24 mouse cellular contexts compared by ENCODE assay signal in the genomic region with DNA sequence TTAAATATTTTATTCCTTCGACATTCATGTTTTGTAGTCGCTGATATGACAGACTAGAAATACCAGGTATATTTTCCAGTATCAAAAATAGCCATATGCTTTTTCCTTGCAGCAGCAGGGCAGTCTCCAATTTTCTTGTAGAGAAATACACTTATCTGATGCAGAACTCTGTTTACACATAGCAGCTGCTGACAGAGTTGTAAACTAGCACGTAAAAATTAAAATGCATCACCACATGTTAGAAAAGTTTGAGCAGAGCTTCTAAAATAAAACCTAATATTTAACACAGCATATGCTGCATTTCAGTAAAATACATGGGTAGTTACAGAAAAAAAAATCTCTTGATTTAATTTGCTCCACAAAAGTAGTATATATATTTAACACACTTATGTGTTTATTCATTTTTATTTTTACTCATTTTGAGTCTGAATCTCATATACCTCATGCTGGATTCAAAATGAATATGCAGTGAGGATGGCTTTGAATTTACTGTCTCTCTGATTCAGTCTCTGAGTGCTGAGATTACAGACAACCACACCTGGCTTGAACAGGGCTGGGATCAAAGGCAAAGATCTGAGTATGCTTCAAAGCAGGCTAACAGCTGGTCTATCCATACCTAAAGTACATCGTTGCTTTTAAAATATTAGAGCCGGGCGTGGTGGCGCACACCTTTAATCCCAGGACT.
DNase-seq lines count a peak whose midpoint lies in the region; ATAC-seq and TF ChIP-seq lines count a peak whose summit lies in the region.
"Had no signal": no experiment of that assay in that cellular context is flagged by ENCODE, and none has a peak within 500 bp of the region (broad histone marks: within the 10 kb centered on the region; RNA-seq: fewer than 3 reads in every experiment).

No protein-coding gene starts in this region.

- peak; percentile 60 for DNase-seq in forebrain, embryonic 14.5 days (ENCODE audit: low spot score)
- no peak for DNase-seq in forebrain, embryonic 11.5 days (ENCODE audit: low spot score)
- peak; percentile 52 for DNase-seq in brain, embryonic 14.5 days (ENCODE audit: low read depth)
- DNase-seq in forebrain, postnatal 0 days = peak; percentile 53
- no peak for DNase-seq in right cerebral cortex, postnatal 36 days (ENCODE audit: low spot score in 2 of 2)
- DNase-seq in cerebellum, adult 8-10 months = no peak
- DNase-seq: adrenal gland, adult 2 months; adrenal gland, postnatal 14 days; B cell, adult 2 months; cerebellum, adult 11 months; cerebellum, adult 9-10 months; cerebellum, postnatal 14 days; gastrocnemius, adult 2 months; gastrocnemius, postnatal 14 days; heart, adult 11 months; heart, postnatal 36 days; kidney, adult 11 months; kidney, adult 8-10 months had no signal

- TF ChIP-seq POLR2A in brain, embryonic 14.5 days (IDR thresholded peaks at IDR 0.05; ENCODE audit: borderline replicate concordance, extremely low read depth, insufficient read depth, insufficient read length, poor library complexity, severe bottlenecking) = no peak

- no peak overlapping the region for H3K4me2 ChIP-seq in forebrain, embryonic 14.5 days (ENCODE audit: low read length)
- no peak overlapping the region for H3K4me2 ChIP-seq in forebrain, embryonic 11.5 days (ENCODE audit: low read depth, low read length, severe bottlenecking)
- no peak overlapping the region for H3K4me2 ChIP-seq in forebrain, postnatal 0 days (ENCODE audit: low read depth)
- H3K4me2 ChIP-seq: heart, embryonic 11.5 days; hindbrain, embryonic 13.5 days; intestine, embryonic 15.5 days had no signal

- H3K36me3 ChIP-seq in forebrain, embryonic 14.5 days (ENCODE audit: control insufficient read depth, insufficient read depth, low read length) = no peaks in the 10 kb centered on the region
- no peaks in the 10 kb centered on the region for H3K36me3 ChIP-seq in forebrain, embryonic 11.5 days (ENCODE audit: control insufficient read depth, insufficient read depth, low read length)
- H3K36me3 ChIP-seq in forebrain, postnatal 0 days (ENCODE audit: insufficient read depth) = no peaks in the 10 kb centered on the region
- H3K36me3 ChIP-seq: hindbrain, embryonic 10.5 days; hindbrain, embryonic 13.5 days; intestine, embryonic 15.5 days had no signal

- H3K4me3 ChIP-seq in forebrain, embryonic 14.5 days (ENCODE audit: low read depth, low read length) = no peak overlapping the region
- H3K4me3 ChIP-seq in forebrain, embryonic 11.5 days (ENCODE audit: low read depth, low read length) = no peak overlapping the region
- H3K4me3 ChIP-seq in forebrain, postnatal 0 days (ENCODE audit: low read depth, low read length) = no peak overlapping the region
- H3K4me3 ChIP-seq: gastrocnemius, adult 2 months; hindbrain, embryonic 10.5 days; hindbrain, embryonic 13.5 days; intestine, embryonic 15.5 days had no signal

- WGBS in forebrain, embryonic 14.5 days = 87% methylated on average over 7 of the region's 7 CpGs
- 94% methylated on average over 7 of the region's 7 CpGs for WGBS in forebrain, embryonic 11.5 days
- WGBS in forebrain, postnatal 0 days = 72% methylated on average over 7 of the region's 7 CpGs

- H3K27me3 ChIP-seq in forebrain, embryonic 14.5 days (replicated peaks; ENCODE audit: control insufficient read depth, insufficient read depth, low read length) = no peaks in the 10 kb centered on the region
- H3K27me3 ChIP-seq in forebrain, embryonic 11.5 days (ENCODE audit: control insufficient read depth, insufficient read depth, low read length) = no peaks in the 10 kb centered on the region
- no peaks in the 10 kb centered on the region for H3K27me3 ChIP-seq in forebrain, postnatal 0 days (ENCODE audit: insufficient read depth, low read length)
- H3K27me3 ChIP-seq: hindbrain, embryonic 13.5 days; intestine, embryonic 15.5 days had no signal

- H3K27ac ChIP-seq in forebrain, embryonic 14.5 days (ENCODE audit: low read depth, low read length) = no peak overlapping the region
- no peak overlapping the region for H3K27ac ChIP-seq in forebrain, embryonic 11.5 days (ENCODE audit: low read depth, low read length)
- H3K27ac ChIP-seq in forebrain, postnatal 0 days (ENCODE audit: low read depth, low read length) = no peak overlapping the region
- H3K27ac ChIP-seq: gastrocnemius, adult 2 months; hindbrain, embryonic 10.5 days; hindbrain, embryonic 13.5 days; intestine, embryonic 15.5 days had no signal

- H3K4me1 ChIP-seq in forebrain, embryonic 14.5 days (ENCODE audit: control insufficient read depth, insufficient read depth, low read length) = no peaks in the 10 kb centered on the region
- no peaks in the 10 kb centered on the region for H3K4me1 ChIP-seq in forebrain, embryonic 11.5 days (replicated peaks; ENCODE audit: control insufficient read depth, insufficient read depth, low read length)
- H3K4me1 ChIP-seq in forebrain, postnatal 0 days (ENCODE audit: insufficient read depth) = no peaks in the 10 kb centered on the region
- H3K4me1 ChIP-seq: hindbrain, embryonic 10.5 days; hindbrain, embryonic 13.5 days; intestine, embryonic 15.5 days had no signal

- no peak for TF ChIP-seq CTCF in brain, embryonic 14.5 days (IDR thresholded peaks at IDR 0.05; ENCODE audit: borderline replicate concordance, extremely low read depth, insufficient read depth, insufficient read length)
- no peak for TF ChIP-seq CTCF in forebrain, postnatal 0 days (IDR thresholded peaks at IDR 0.05; ENCODE audit: low read depth)

- no peak for ATAC-seq in forebrain, embryonic 14.5 days
- ATAC-seq in forebrain, embryonic 11.5 days (replicated peaks; ENCODE audit: low FRiP score) = no peak
- ATAC-seq in CD4-positive, CD25-positive, alpha-beta regulatory T cell, adult 4 months = peak; percentile 26
- peak; percentile 71 for ATAC-seq in forebrain, postnatal 0 days
- ATAC-seq: hindbrain, embryonic 16.5 days; intestine, embryonic 15.5 days had no signal

- H3K9ac ChIP-seq in forebrain, embryonic 14.5 days (ENCODE audit: low read length) = no peak overlapping the region
- no peak overlapping the region for H3K9ac ChIP-seq in forebrain, embryonic 11.5 days (ENCODE audit: low read length)
- no peak overlapping the region for H3K9ac ChIP-seq in forebrain, postnatal 0 days
- H3K9ac ChIP-seq: hindbrain, embryonic 13.5 days; intestine, embryonic 15.5 days had no signal

- H3K9me3 ChIP-seq in forebrain, embryonic 14.5 days (replicated peaks; ENCODE audit: control insufficient read depth, low read length) = no peaks in the 10 kb centered on the region
- no peaks in the 10 kb centered on the region for H3K9me3 ChIP-seq in forebrain, embryonic 11.5 days (ENCODE audit: control insufficient read depth, low read length)
- no peaks in the 10 kb centered on the region for H3K9me3 ChIP-seq in forebrain, postnatal 0 days (ENCODE audit: low read length)
- H3K9me3 ChIP-seq: hindbrain, embryonic 10.5 days; hindbrain, embryonic 13.5 days; intestine, embryonic 15.5 days had no signal

Comparison
In these comparisons a context has a peak if more than half of its experiments do, and no peak if none do; other contexts are left out.
1. ATAC-seq: peak in CD4-positive, CD25-positive, alpha-beta regulatory T cell, adult 4 months (single experiment) and forebrain, postnatal 0 days (single experiment); none in forebrain, embryonic 14.5 days (single experiment) and forebrain, embryonic 11.5 days (single experiment).
2. DNase-seq: peak in forebrain, embryonic 14.5 days (single experiment), brain, embryonic 14.5 days (single experiment) and forebrain, postnatal 0 days (single experiment); none in forebrain, embryonic 11.5 days (single experiment), right cerebral cortex, postnatal 36 days (0 of 2) and cerebellum, adult 8-10 months (single experiment).